Mouse (Mus musculus) embryonic facial prominence, embryonic 12.5 days (tissue): ENCODE data around the gene Gipc2. TPM values are rescaled to one million over a fixed set of nuclear protein-coding genes. Genes with fewer than 3 reads are reported as not detected.
"Not testable (repeated sequence)": the region's sequence is repeated elsewhere in the genome, so short reads cannot be mapped to it uniquely, and the experiment has no call there.

Experiments used
- ATAC-seq: fragments of 200-750 bp; cut with Nextera tagmentation; 2 replicates; pipeline ENCODE4 v1.8.0; 2017; ENCODE audit not compliant: insufficient number of reproducible peaks, insufficient read depth, low FRiP score, low TSS enrichment
- H3K27ac ChIP-seq: fragments of 300-500 bp; sonication (generic); 2 replicates; pipeline ENCODE4 v1.5.1; 2016; ENCODE audit warnings: mild to moderate bottlenecking
- H3K27me3 ChIP-seq: fragments of 300-500 bp; sonication (generic); 2 replicates; pipeline ENCODE4 v1.6.1; 2016; ENCODE audit warnings: mild to moderate bottlenecking, moderate library complexity
- H3K36me3 ChIP-seq: fragments of 300-500 bp; sonication (generic); 2 replicates; pipeline ENCODE4 v1.6.1; 2016; ENCODE audit warnings: mild to moderate bottlenecking
- H3K4me1 ChIP-seq: fragments of 300-500 bp; sonication (generic); 2 replicates; pipeline ENCODE4 v1.6.1; 2016
- H3K4me2 ChIP-seq: fragments of 300-500 bp; sonication (generic); replicated peaks from 2 replicates; pipeline ENCODE4 v1.6.1; 2016; ENCODE audit warnings: mild to moderate bottlenecking, moderate library complexity
- H3K4me3 ChIP-seq: fragments of 300-500 bp; sonication (generic); 2 replicates; pipeline ENCODE4 v1.5.1; 2016; ENCODE audit warnings: mild to moderate bottlenecking
- H3K9ac ChIP-seq: fragments of 300-500 bp; sonication (generic); 2 replicates; pipeline ENCODE4 v1.6.1; 2016; ENCODE audit warnings: mild to moderate bottlenecking, moderate library complexity
- H3K9me3 ChIP-seq: fragments of 300-500 bp; sonication (generic); 2 replicates; pipeline ENCODE4 v1.6.1; 2016; ENCODE audit warnings: mild to moderate bottlenecking, moderate library complexity
- WGBS: fragments of 180-500 bp; shearing (Covaris S2); methylation state at CpG from one replicate; pipeline ENCODE4 v1.1.7; 2016; 5-methylcytosine and 5-hydroxymethylcytosine counted together
- polyA plus RNA-seq: library from polyadenylated mRNA; unstranded; fragments of >200 nt; fragmentation: Nextera tagmentation; extraction: Ambion mirVana; gene quantifications from 2 replicates; pipeline ENCODE4 v1.2.1, GENCODE M21; 2016

Gipc2 gene
- polyA plus RNA-seq, 1 experiment from 2014 or later, result 2.4 TPM

- no peaks in the 10 kb centered on the region for H3K9me3 ChIP-seq
- H3K27ac ChIP-seq, result no peak overlapping the region
- H3K27me3 ChIP-seq, result no peaks in the 10 kb centered on the region
- no peak overlapping the region for H3K4me2 ChIP-seq
- no peak for ATAC-seq
- no peak overlapping the region for H3K4me3 ChIP-seq
- H3K4me1 ChIP-seq, result no peaks in the 10 kb centered on the region
- WGBS, result 88% methylated on average over 6 of the region's 6 CpGs
- H3K36me3 ChIP-seq, result no peaks in the 10 kb centered on the region
- no peak overlapping the region for H3K9ac ChIP-seq
These were observed 37.4 kb upstream of the Gipc2 start for GRCm38 (mm10) chr3:152203411-152203810.

GRCm38 (mm10) chr3:152202942-152203341 lies 36.9 kb upstream of the Gipc2 start:
- no peak overlapping the region for H3K27ac ChIP-seq
- H3K4me3 ChIP-seq, result no peak overlapping the region
- no peak overlapping the region for H3K9ac ChIP-seq
- no peaks in the 10 kb centered on the region for H3K4me1 ChIP-seq
- H3K4me2 ChIP-seq, result no peak overlapping the region
- H3K36me3 ChIP-seq, result no peaks in the 10 kb centered on the region
- H3K9me3 ChIP-seq, result no peaks in the 10 kb centered on the region
- ATAC-seq, result no peak
- H3K27me3 ChIP-seq, result no peaks in the 10 kb centered on the region

- Histone ChIP-seq H3K9me3 (no peaks in the 10 kb centered on the region), H3K27ac (no peak overlapping the region), H3K4me3 (no peak overlapping the region), H3K4me2 (no peak overlapping the region), H3K4me1 (no peaks in the 10 kb centered on the region), H3K27me3 (no peaks in the 10 kb centered on the region), H3K9ac (no peak overlapping the region), H3K36me3 (no peaks in the 10 kb centered on the region)
- no peak for ATAC-seq
- 57% methylated on average over 2 of the region's 2 CpGs for WGBS
These were observed 35.6 kb upstream of the Gipc2 start for GRCm38 (mm10) chr3:152201651-152202050.

GRCm38 (mm10) chr3:152201181-152201580 lies 35.2 kb upstream of the Gipc2 start:
- H3K27me3 ChIP-seq, result no peaks in the 10 kb centered on the region
- no peak overlapping the region for H3K4me3 ChIP-seq
- H3K4me2 ChIP-seq, result no peak overlapping the region
- 85% methylated on average over 3 of the region's 3 CpGs for WGBS
- H3K9me3 ChIP-seq, result no peaks in the 10 kb centered on the region
- ATAC-seq, result no peak
- H3K9ac ChIP-seq, result no peak overlapping the region
- no peaks in the 10 kb centered on the region for H3K36me3 ChIP-seq
- no peak overlapping the region for H3K27ac ChIP-seq
- no peaks in the 10 kb centered on the region for H3K4me1 ChIP-seq

- Histone ChIP-seq H3K9ac (no peak overlapping the region), H3K27me3 (no peaks in the 10 kb centered on the region), H3K4me2 (no peak overlapping the region), H3K9me3 (no peaks in the 10 kb centered on the region), H3K4me3 (no peak overlapping the region), H3K36me3 (no peaks in the 10 kb centered on the region), H3K27ac (no peak overlapping the region), H3K4me1 (no peaks in the 10 kb centered on the region)
- ATAC-seq, result no peak
- WGBS, result 73% methylated on average over 3 of the region's 3 CpGs
These were observed 33.1 kb upstream of the Gipc2 start for GRCm38 (mm10) chr3:152199125-152199524.

- H3K4me3 ChIP-seq, H3K27ac ChIP-seq, H3K4me1 ChIP-seq, H3K9me3 ChIP-seq, H3K9ac ChIP-seq, H3K36me3 ChIP-seq, ATAC-seq, H3K4me2 ChIP-seq, H3K27me3 ChIP-seq: not testable (repeated sequence)
- WGBS, result 32% methylated on average over 2 of the region's 2 CpGs
These were observed 31.2 kb upstream of the Gipc2 start for GRCm38 (mm10) chr3:152197246-152197645.

GRCm38 (mm10) chr3:152193635-152194097 lies 27.6 kb upstream of the Gipc2 start:
- peak overlapping the region; percentile 49 for H3K4me2 ChIP-seq
- ATAC-seq, result peak; percentile 95
- WGBS, result under 1% methylated on average over 17 of the region's 17 CpGs
- H3K4me3 ChIP-seq, result peak overlapping the region; percentile 42
- H3K9ac ChIP-seq, result peak overlapping the region; percentile 33
- peaks cover 10% of the 10 kb centered on the region for H3K4me1 ChIP-seq
- H3K36me3 ChIP-seq, result no peaks in the 10 kb centered on the region
- peak overlapping the region; percentile 85 for H3K27ac ChIP-seq
- H3K9me3 ChIP-seq, result no peaks in the 10 kb centered on the region
- H3K27me3 ChIP-seq, result no peaks in the 10 kb centered on the region

- Histone ChIP-seq H3K4me2 (peak overlapping the region; percentile 49), H3K27ac (peak overlapping the region; percentile 85), H3K4me3 (peak overlapping the region; percentile 42), H3K27me3 (no peaks in the 10 kb centered on the region), H3K9ac (peak overlapping the region; percentile 33), H3K36me3 (no peaks in the 10 kb centered on the region), H3K4me1 (peaks cover 10% of the 10 kb centered on the region), H3K9me3 (no peaks in the 10 kb centered on the region)
- no peak for ATAC-seq
- 3% methylated on average over 7 of the region's 7 CpGs for WGBS
These were observed 27.1 kb upstream of the Gipc2 start for GRCm38 (mm10) chr3:152193177-152193576.

GRCm38 (mm10) chr3:152192238-152192931 lies 26.4 kb upstream of the Gipc2 start:
- no peak for ATAC-seq
- H3K9ac ChIP-seq, result peak overlapping the region; percentile 49
- peaks cover 10% of the 10 kb centered on the region for H3K4me1 ChIP-seq
- no peaks in the 10 kb centered on the region for H3K27me3 ChIP-seq
- peak overlapping the region; percentile 58 for H3K27ac ChIP-seq
- no peaks in the 10 kb centered on the region for H3K36me3 ChIP-seq
- no peaks in the 10 kb centered on the region for H3K9me3 ChIP-seq
- WGBS, result 26% methylated on average over 11 of the region's 11 CpGs
- H3K4me2 ChIP-seq, result peak overlapping the region; percentile 63
- peak overlapping the region; percentile 39 for H3K4me3 ChIP-seq

- H3K36me3 ChIP-seq, result no peaks in the 10 kb centered on the region
- no peaks in the 10 kb centered on the region for H3K27me3 ChIP-seq
- ATAC-seq, result peak; percentile 68
- peak overlapping the region; percentile 49 for H3K9ac ChIP-seq
- peak overlapping the region; percentile 58; the same call in 1 of the 2 replicates for H3K27ac ChIP-seq
- no peaks in the 10 kb centered on the region for H3K9me3 ChIP-seq
- WGBS, result 21% methylated on average over 6 of the region's 6 CpGs
- peak overlapping the region; percentile 63 for H3K4me2 ChIP-seq
- peak overlapping the region; percentile 39 for H3K4me3 ChIP-seq
- peaks cover 10% of the 10 kb centered on the region for H3K4me1 ChIP-seq
These were observed 25.8 kb upstream of the Gipc2 start for GRCm38 (mm10) chr3:152191791-152192237.

- H3K27ac ChIP-seq, result 0 out of 2 replicates have a peak overlapping the region, but pooled peaks have one; percentile 6
- H3K4me2 ChIP-seq, result peak overlapping the region; percentile 63
- peak overlapping the region; percentile 22 for H3K4me3 ChIP-seq
- no peak overlapping the region for H3K9ac ChIP-seq
- H3K27me3 ChIP-seq, result no peaks in the 10 kb centered on the region
- peaks cover 10% of the 10 kb centered on the region for H3K4me1 ChIP-seq
- no peak for ATAC-seq
- H3K36me3 ChIP-seq, result no peaks in the 10 kb centered on the region
- 76% methylated on average over 9 of the region's 9 CpGs for WGBS
- H3K9me3 ChIP-seq, result no peaks in the 10 kb centered on the region
These were observed 24.8 kb upstream of the Gipc2 start for GRCm38 (mm10) chr3:152190679-152191477.

GRCm38 (mm10) chr3:152189306-152189705 lies 23.3 kb upstream of the Gipc2 start:
- Histone ChIP-seq H3K9me3 (no peaks in the 10 kb centered on the region), H3K9ac (no peak overlapping the region), H3K27ac (0 out of 2 replicates have a peak overlapping the region, but pooled peaks have one; percentile 23), H3K27me3 (no peaks in the 10 kb centered on the region), H3K4me2 (no peak overlapping the region), H3K4me1 (peaks cover 10% of the 10 kb centered on the region), H3K36me3 (0 out of 2 replicates have a peak, but pooled peaks cover 3% of the 10 kb centered on the region), H3K4me3 (no peak overlapping the region)
- ATAC-seq, result no peak
- WGBS, result 72% methylated on average over 4 of the region's 4 CpGs
